Mouse (Mus musculus) C2C12 (cell line): Measurements from ENCODE around the gene Uba52. TPM values are rescaled to one million over a fixed set of nuclear protein-coding genes. Genes with fewer than 3 reads are reported as not detected.

Experiments
- H3K27me3 ChIP-seq: one replicate; pipeline ENCODE4 v1.6.1; 2011; ENCODE audit not compliant: control insufficient read depth, insufficient read depth, insufficient read length
- H3K36me3 ChIP-seq: one replicate; pipeline ENCODE4 v1.6.1; 2011; ENCODE audit not compliant: control insufficient read depth, insufficient read depth
- H3K4me3 ChIP-seq: one replicate; pipeline ENCODE4 v1.5.1; 2011; ENCODE audit warnings: mild to moderate bottlenecking, control low read depth; ENCODE audit not compliant: poor library complexity, insufficient read depth, severe bottlenecking
- H3K79me2 ChIP-seq: one replicate; pipeline ENCODE4 v1.6.1; 2011; ENCODE audit not compliant: control insufficient read depth, insufficient read depth
- H3K79me3 ChIP-seq: one replicate; pipeline ENCODE4 v1.6.1; 2011; ENCODE audit warnings: low read depth, control low read depth
- H3ac ChIP-seq: one replicate; pipeline ENCODE3; 2011; ENCODE audit warnings: low read depth; ENCODE audit not compliant: control insufficient read depth, insufficient read length
- CEBPB ChIP-seq: IDR thresholded peaks from one replicate; pipeline ENCODE4 v1.6.1; 2011; ENCODE audit warnings: low read depth, mild to moderate bottlenecking, control low read depth, moderate library complexity
- CTCF ChIP-seq: IDR thresholded peaks from one replicate; pipeline ENCODE4 v1.5.1; 2011; ENCODE audit not compliant: control insufficient read depth, insufficient read depth, insufficient read length
- FOSL1 ChIP-seq: IDR thresholded peaks from one replicate; pipeline ENCODE4 v1.8.0; 2011; ENCODE audit warnings: mild to moderate bottlenecking, low read length; ENCODE audit not compliant: poor library complexity, insufficient read depth, severe bottlenecking
- MAX ChIP-seq: IDR thresholded peaks from one replicate; pipeline ENCODE4 v1.6.1; 2011; ENCODE audit warnings: mild to moderate bottlenecking, control low read depth
- MYOD1 ChIP-seq: IDR thresholded peaks from one replicate; pipeline ENCODE4 v1.6.1; 2011; ENCODE audit warnings: low read depth; ENCODE audit not compliant: control insufficient read depth, insufficient read length
- MYOG ChIP-seq: IDR thresholded peaks from one replicate; pipeline ENCODE4 v1.6.1; 2011; ENCODE audit not compliant: control insufficient read depth, insufficient read length; ENCODE audit errors: extremely low read depth
- USF1 ChIP-seq: IDR thresholded peaks from one replicate; pipeline ENCODE4 v1.6.1; 2011; ENCODE audit warnings: low read depth, mild to moderate bottlenecking, control low read depth, moderate library complexity
- polyA plus RNA-seq: library from polyadenylated mRNA; unstranded; fragments of >200 nt; fragmentation: generic; extraction: Trizol; gene quantifications from one replicate; pipeline ENCODE4 v1.2.1, GENCODE M21; 2012; ENCODE audit warnings: missing spikeins

The Uba52 gene
- polyA plus RNA-seq, 1 experiment = 1,556 TPM

DNA sequence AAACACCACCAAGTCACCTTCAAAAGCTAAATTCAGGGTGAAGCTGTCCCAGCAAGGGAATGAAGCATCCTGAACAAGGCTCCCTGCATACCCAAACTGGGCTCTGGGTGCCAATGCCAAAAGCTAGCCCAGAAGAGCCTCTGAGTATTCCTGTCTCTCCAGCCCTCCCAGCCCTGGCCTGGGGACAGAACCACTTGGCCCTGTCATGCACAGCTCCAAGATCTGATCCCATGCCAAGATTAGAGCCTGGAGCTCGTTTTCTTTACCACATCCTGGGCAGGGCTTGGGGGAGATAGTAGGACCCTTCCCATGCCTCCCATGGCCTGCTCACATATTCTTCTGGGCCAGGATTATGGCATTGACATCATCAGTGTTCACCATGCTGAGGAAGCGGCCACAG lies 9.0 kb upstream of the Uba52 start:
- H3K27me3 ChIP-seq = no peaks in the 10 kb centered on the region
- H3K79me2 ChIP-seq = no peaks in the 10 kb centered on the region
- TF ChIP-seq CTCF (no peak), MYOG (no peak), MYOD1 (no peak), USF1 (no peak), FOSL1 (no peak), MAX (no peak), CEBPB (no peak)
- no peak overlapping the region for H3ac ChIP-seq
- H3K79me3 ChIP-seq = peaks cover 1% of the 10 kb centered on the region
- no peak overlapping the region for H3K4me3 ChIP-seq
- peaks cover 6% of the 10 kb centered on the region for H3K36me3 ChIP-seq

GRCm38 (mm10) chr8:70519043-70519442 lies 8.4 kb upstream of the Uba52 start:
- no peak overlapping the region for H3ac ChIP-seq
- TF ChIP-seq MYOG (no peak), MYOD1 (no peak), CTCF (no peak), FOSL1 (no peak), CEBPB (no peak), MAX (no peak), USF1 (no peak)
- no peak overlapping the region for H3K4me3 ChIP-seq
- H3K36me3 ChIP-seq = peaks cover 9% of the 10 kb centered on the region
- H3K27me3 ChIP-seq = no peaks in the 10 kb centered on the region
- peaks cover 6% of the 10 kb centered on the region for H3K79me2 ChIP-seq
- peaks cover 3% of the 10 kb centered on the region for H3K79me3 ChIP-seq

GRCm38 (mm10) chr8:70517940-70518643 lies 7.5 kb upstream of the Uba52 start:
- Histone ChIP-seq H3K4me3 (no peak overlapping the region), H3K36me3 (peaks cover 12% of the 10 kb centered on the region), H3ac (no peak overlapping the region), H3K27me3 (no peaks in the 10 kb centered on the region), H3K79me2 (peaks cover 9% of the 10 kb centered on the region), H3K79me3 (peaks cover 3% of the 10 kb centered on the region)
- TF ChIP-seq MAX (no peak), CTCF (no peak), CEBPB (no peak), MYOD1 (no peak), USF1 (no peak), MYOG (no peak), FOSL1 (no peak)

- Histone ChIP-seq H3K27me3 (no peaks in the 10 kb centered on the region), H3K79me2 (peaks cover 51% of the 10 kb centered on the region), H3ac (no peak overlapping the region), H3K36me3 (peaks cover 38% of the 10 kb centered on the region), H3K79me3 (peaks cover 27% of the 10 kb centered on the region), H3K4me3 (no peak overlapping the region)
- TF ChIP-seq MYOD1 (no peak), CEBPB (no peak), MYOG (no peak), CTCF (no peak), MAX (no peak), USF1 (no peak), FOSL1 (no peak)
Measured at GRCm38 (mm10) chr8:70513441-70513840, 2.8 kb upstream of the Uba52 start.

DNA sequence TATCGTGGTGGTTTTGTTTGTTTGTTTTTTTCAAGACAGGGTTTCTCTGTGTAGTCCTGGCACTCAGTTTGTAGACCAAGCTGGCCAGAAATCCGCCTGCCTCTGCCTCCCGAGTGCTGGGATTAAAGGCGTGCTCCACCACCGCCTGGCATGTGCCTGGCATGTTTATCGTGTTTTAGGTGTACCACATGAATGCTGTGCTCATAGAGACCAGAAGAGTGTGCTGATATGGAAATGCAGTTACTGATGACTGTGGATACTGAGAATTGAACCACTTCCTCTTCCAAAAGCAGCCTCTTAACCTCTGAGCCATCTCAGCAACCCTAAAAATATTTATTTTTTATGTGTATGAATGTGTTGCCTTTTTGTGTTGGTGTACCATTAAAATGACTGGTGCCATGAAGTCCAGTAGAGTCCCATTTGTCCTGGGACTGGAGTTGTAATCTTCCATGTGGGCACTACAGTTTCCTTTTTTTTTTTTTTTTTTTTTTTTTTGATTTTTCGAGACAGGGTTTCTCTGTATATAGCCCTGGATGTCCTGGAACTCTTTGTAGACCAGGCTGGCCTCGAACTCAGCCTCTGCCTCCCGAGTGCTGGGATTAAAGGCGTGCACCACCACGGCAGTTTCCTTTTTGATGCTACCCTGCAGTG lies 1.8 kb upstream of the Uba52 start:
- Histone ChIP-seq H3K4me3 (no peak overlapping the region), H3K36me3 (peaks cover 48% of the 10 kb centered on the region), H3ac (no peak overlapping the region), H3K79me2 (peaks cover 61% of the 10 kb centered on the region), H3K79me3 (peaks cover 33% of the 10 kb centered on the region), H3K27me3 (no peaks in the 10 kb centered on the region)
- no peak for TF ChIP-seq USF1
- no peak for TF ChIP-seq MYOG
- no peak for TF ChIP-seq MAX
- TF ChIP-seq MYOD1 = no peak
- no peak for TF ChIP-seq CEBPB
- no peak for TF ChIP-seq CTCF
